In genomic region chr9:60858306-60858960, GRCm38 (mm10) we compare ENCODE assay signal across 8 mouse cellular contexts.
A peak's percentile ranks its signal among the peaks of the same experiment; 100 is the strongest.
DNase-seq lines count a peak whose midpoint lies in the region; ATAC-seq and TF ChIP-seq lines count a peak whose summit lies in the region.

No protein-coding gene starts in this region.

- TF ChIP-seq RAD21 in CH12.LX (IDR thresholded peaks at IDR 0.05; ENCODE audit: low read depth, low read length) = peak; percentile 91

- 39% methylated on average over 11 of the region's 11 CpGs for WGBS in heart, adult 2 months
- WGBS in hindbrain, embryonic 12.5 days = 38% methylated on average over 11 of the region's 11 CpGs
- WGBS in lung, embryonic 14.5 days = 41% methylated on average over 11 of the region's 11 CpGs

- TF ChIP-seq POLR2A in heart, adult 2 months (IDR thresholded peaks at IDR 0.05; ENCODE audit: insufficient read depth, low read depth, low read length) = no peak
- TF ChIP-seq POLR2A in CH12.LX (IDR thresholded peaks at IDR 0.05; ENCODE audit: low read depth, low read length) = no peak

- in situ Hi-C loops in CH12.LX (cut with MboI; ENCODE audit: low pct_ligation_motif_present, low pct_unique_long_range_greater_than_20kb, low sequenced_read_pairs) = no loop called here

- ATAC-seq in hindbrain, embryonic 12.5 days (ENCODE audit: low FRiP score) = no peak
- 0 out of 2 replicates have a peak, but pooled peaks have one; percentile 21 for ATAC-seq in lung, embryonic 14.5 days (ENCODE audit: insufficient read depth)

- H3K36me3 ChIP-seq in heart, adult 2 months (ENCODE audit: control insufficient read depth, insufficient read depth, low read length) = no peaks in the 10 kb centered on the region
- H3K36me3 ChIP-seq in CH12.LX (replicated peaks in 1 of 2; ENCODE audit: control insufficient read depth in 1 of 2, insufficient read depth in 1 of 2, low read length in 1 of 2) = no peaks in the 10 kb centered on the region
- H3K36me3 ChIP-seq in hindbrain, embryonic 12.5 days = peaks cover 10% of the 10 kb centered on the region
- peaks cover 48% of the 10 kb centered on the region for H3K36me3 ChIP-seq in lung, embryonic 14.5 days (ENCODE audit: insufficient read depth)

- peak; percentile 88 for TF ChIP-seq CTCF in heart, adult 2 months (IDR thresholded peaks at IDR 0.05)
- peak; percentile 64 to 96 for TF ChIP-seq CTCF in CH12.LX (conservative IDR thresholded peaks at IDR 0.05 in 1 of 2, IDR thresholded peaks at IDR 0.05 in 1 of 2; ENCODE audit: low read depth in 2 of 2, low read length in 2 of 2)
- TF ChIP-seq CTCF in lung, embryonic 14.5 days (IDR thresholded peaks at IDR 0.05; ENCODE audit: low read depth) = peak; percentile 92

- H3K4me2 ChIP-seq in CH12.LX (ENCODE audit: insufficient read depth, low read depth, poor library complexity, severe bottlenecking) = 0 out of 2 replicates have a peak overlapping the region, but pooled peaks have one; percentile 40
- H3K4me2 ChIP-seq in hindbrain, embryonic 12.5 days (replicated peaks) = peak overlapping the region; percentile 25
- peak overlapping the region; percentile 48 for H3K4me2 ChIP-seq in lung, embryonic 14.5 days

- no peak overlapping the region for H3K9ac ChIP-seq in heart, adult 2 months (ENCODE audit: low read depth, low read length)
- H3K9ac ChIP-seq in CH12.LX (ENCODE audit: insufficient read depth, low read depth) = no peak overlapping the region
- H3K9ac ChIP-seq in hindbrain, embryonic 12.5 days = no peak overlapping the region
- H3K9ac ChIP-seq in lung, embryonic 14.5 days = no peak overlapping the region

- no peak for TF ChIP-seq EP300 in heart, adult 2 months (IDR thresholded peaks at IDR 0.05; ENCODE audit: insufficient read depth, low read depth, low read length)
- TF ChIP-seq EP300 in CH12.LX (IDR thresholded peaks at IDR 0.05; ENCODE audit: low read length) = no peak

- H3K27me3 ChIP-seq in heart, adult 2 months (ENCODE audit: control insufficient read depth, insufficient read depth, low read length) = no peaks in the 10 kb centered on the region
- peaks cover 3% of the 10 kb centered on the region for H3K27me3 ChIP-seq in CH12.LX (replicated peaks)
- no peaks in the 10 kb centered on the region for H3K27me3 ChIP-seq in hindbrain, embryonic 12.5 days
- no peaks in the 10 kb centered on the region for H3K27me3 ChIP-seq in lung, embryonic 14.5 days (ENCODE audit: insufficient read depth, low read length)

- H3K27ac ChIP-seq in heart, adult 2 months = no peak overlapping the region; the same call in 1 of the 2 replicates
- H3K27ac ChIP-seq in CH12.LX (ENCODE audit: insufficient read depth, low read depth) = no peak overlapping the region
- H3K27ac ChIP-seq in hindbrain, embryonic 12.5 days = no peak overlapping the region
- no peak overlapping the region for H3K27ac ChIP-seq in lung, embryonic 14.5 days (ENCODE audit: low read depth)

- H3K4me1 ChIP-seq in heart, adult 2 months (ENCODE audit: control insufficient read depth, insufficient read depth, low read length) = peaks cover 3% of the 10 kb centered on the region; the same call in 1 of the 2 replicates
- peaks cover 0 to 10% of the 10 kb centered on the region in 2 experiments; a peak in 2 of 4 replicates for H3K4me1 ChIP-seq in CH12.LX (ENCODE audit: control insufficient read depth in 1 of 2, insufficient read depth in 2 of 2)
- H3K4me1 ChIP-seq in hindbrain, embryonic 12.5 days = peaks cover 5% of the 10 kb centered on the region; the same call in 1 of the 2 replicates
- no peaks in the 10 kb centered on the region for H3K4me1 ChIP-seq in lung, embryonic 14.5 days (ENCODE audit: insufficient read depth)

- H3K4me3 ChIP-seq in heart, adult 2 months = no peak overlapping the region
- H3K4me3 ChIP-seq in CH12.LX (replicated peaks in 1 of 3; ENCODE audit: low read depth in 2 of 3, low read length in 2 of 3, poor library complexity in 1 of 3) = no peak overlapping the region
- no peak overlapping the region for H3K4me3 ChIP-seq in hindbrain, embryonic 12.5 days
- no peak overlapping the region for H3K4me3 ChIP-seq in lung, embryonic 14.5 days (ENCODE audit: low read depth, low read length)

- H3K79me2 ChIP-seq in heart, adult 2 months (replicated peaks; ENCODE audit: control insufficient read depth, insufficient read depth, low read length) = no peaks in the 10 kb centered on the region
- no peaks in the 10 kb centered on the region for H3K79me2 ChIP-seq in CH12.LX (replicated peaks; ENCODE audit: control insufficient read depth, extremely low read depth, insufficient read depth, poor library complexity, severe bottlenecking)

- intact Hi-C loops in heart, adult 2 months (cut with DNase I) = loop anchor here (1.0 to 5.0 kb wide), 4 partner anchors 39 to 141 kb away; partner anchors contain the start of gene Uaca

- no peak for DNase-seq in heart, adult 2 months
- DNase-seq in heart, adult 11 months = no peak
- DNase-seq in CH12.LX (ENCODE audit: extremely low read depth) = peak; percentile 74
- DNase-seq in embryo, embryonic 11.5 days (ENCODE audit: low read depth, low spot score) = peak; percentile 63
- DNase-seq in lung, embryonic 14.5 days = peak; percentile 87
- peak; percentile 61 for DNase-seq in retina, adult 2 months (ENCODE audit: low read depth, low spot score)
- no peak for DNase-seq in frontal cortex, postnatal 25 days (ENCODE audit: low spot score in 2 of 2)

- dilution Hi-C loops in CH12.LX (cut with MboI; ENCODE audit: extremely low pct_ligation_motif_present, extremely low pct_unique_long_range_greater_than_20kb, low sequenced_read_pairs) = no loop called here

- no peaks in the 10 kb centered on the region for H3K9me3 ChIP-seq in CH12.LX (replicated peaks; ENCODE audit: low read length)
- no peaks in the 10 kb centered on the region for H3K9me3 ChIP-seq in hindbrain, embryonic 12.5 days (replicated peaks)
- H3K9me3 ChIP-seq in lung, embryonic 14.5 days (ENCODE audit: low read depth, low read length) = no peaks in the 10 kb centered on the region

TF ChIP-seq in CH12.LX, 34 proteins besides CTCF, POLR2A, EP300 and RAD21:
- TF ChIP-seq NELFE (IDR thresholded peaks at IDR 0.05; ENCODE audit: low read depth, low read length) (peak; percentile 36; the same call in 1 of the 2 replicates), SMC3 (IDR thresholded peaks at IDR 0.05; ENCODE audit: low read depth, low read length) (peak; percentile 72), CHD1 (IDR thresholded peaks at IDR 0.05; ENCODE audit: low read depth, low read length) (no peak)
TF ChIP-seq in CH12.LX: peak in this region for 2.

Comparison
In these comparisons a context has a peak if more than half of its experiments do, and no peak if none do; other contexts are left out.
1. DNase-seq: peak in CH12.LX (single experiment), embryo, embryonic 11.5 days (single experiment), lung, embryonic 14.5 days (single experiment) and retina, adult 2 months (single experiment); none in heart, adult 2 months (0 of 2), heart, adult 11 months (single experiment) and frontal cortex, postnatal 25 days (0 of 2).
2. Peak in every context shown above with its lines, with median percentiles within 50 percentile points of each other: CTCF ChIP-seq and H3K4me2 ChIP-seq.